Mouse (Mus musculus) spleen, postnatal 10 days (tissue): Measurements from ENCODE around the gene Usp4.
"Not testable (repeated sequence)": the region's sequence is repeated elsewhere in the genome, so short reads cannot be mapped to it uniquely, and the experiment has no call there.

Experiments
- DNase-seq, 2 experiments: peaks; one replicate each; pipeline ENCODE4 v3.0.0; 2021 to 2022; ENCODE audit warnings: low spot score in 2 of 2

The Usp4 gene

GRCm38 (mm10) chr9:108347540-108348289 lies at the start of gene Usp4:
Usp4 (plus strand) TSS chr9:108347853.
- peak; percentile 86 to 94 for DNase-seq

- no peak for DNase-seq
Observed at GRCm38 (mm10) chr9:108301853-108302252, 45.8 kb upstream of the Usp4 start.

DNA sequence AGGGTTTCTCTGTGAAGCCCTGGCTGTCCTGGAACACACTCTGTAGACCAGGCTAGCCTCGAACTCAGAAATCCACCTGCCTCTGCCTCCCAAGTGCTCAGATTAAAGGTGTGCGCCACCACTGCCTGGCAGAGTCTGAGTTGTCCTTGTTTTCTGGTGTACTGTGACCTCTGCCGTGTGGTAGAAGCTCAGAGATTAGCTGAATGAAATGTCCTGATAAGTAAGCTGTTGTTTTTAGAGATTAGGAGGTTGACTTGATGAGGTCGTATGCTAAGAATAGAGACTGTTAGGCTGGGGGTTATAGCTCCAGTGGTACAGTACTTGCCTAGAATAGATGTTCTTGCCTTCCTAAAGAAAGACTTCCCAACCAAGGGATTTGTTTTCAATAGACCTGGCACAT lies 42.9 kb upstream of the Usp4 start:
- DNase-seq, result no peak

- DNase-seq, result peak; percentile 41 to 42
Observed at GRCm38 (mm10) chr9:108305170-108305569, 42.5 kb upstream of the Usp4 start.

DNA sequence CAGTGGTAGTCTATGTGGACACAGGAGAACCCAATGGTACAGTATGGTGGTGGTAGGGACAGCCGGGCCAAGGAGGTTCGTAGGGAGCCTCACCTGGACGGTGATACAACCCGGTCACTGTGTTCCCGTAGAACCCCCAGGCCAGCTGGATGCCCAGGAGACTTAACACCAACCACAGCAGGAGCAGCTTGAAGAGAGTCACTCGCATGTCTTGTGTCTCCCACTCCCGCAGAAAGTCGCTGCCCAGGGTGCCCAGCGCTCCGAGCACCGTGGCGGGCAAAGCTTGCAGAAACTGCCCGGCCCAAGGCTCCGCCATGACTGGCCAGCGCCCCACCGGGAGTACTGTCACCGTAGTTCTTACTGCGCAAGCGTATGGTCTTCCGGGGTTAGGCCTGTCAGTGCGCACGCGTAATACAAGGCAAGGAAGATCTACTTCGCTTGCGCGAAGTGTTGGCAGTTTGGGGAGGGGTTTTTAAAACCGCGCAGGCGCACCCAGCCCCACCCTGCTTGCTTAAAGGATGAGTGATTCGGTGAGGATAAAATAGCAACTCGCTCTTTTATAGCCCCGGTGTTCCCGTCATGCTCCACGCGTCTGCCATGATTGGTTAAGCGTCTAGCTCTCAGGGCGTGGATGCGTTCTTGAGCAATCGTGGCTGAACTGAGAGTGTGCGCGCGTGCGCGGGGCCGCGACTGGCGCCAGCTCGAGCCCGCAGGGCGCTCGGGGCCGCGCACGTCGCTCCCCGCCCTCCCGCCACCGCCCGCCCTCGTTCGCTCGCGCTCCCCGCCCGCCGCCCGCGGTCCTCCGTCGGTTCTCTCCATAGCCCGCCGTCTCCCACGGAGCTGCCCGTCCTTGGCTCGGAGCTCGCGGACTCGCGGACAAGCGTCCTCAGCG lies 41.8 kb upstream of the Usp4 start, which contains the start of the genes Rhoa and Tcta:
Gene Rhoa (plus strand): TSS at position 501 of the 892 bp plus-strand sequence.
Gene Tcta (minus strand): TSS at position 532 of the 892 bp plus-strand sequence.
- DNase-seq, result peak; percentile 96 to 97

DNA sequence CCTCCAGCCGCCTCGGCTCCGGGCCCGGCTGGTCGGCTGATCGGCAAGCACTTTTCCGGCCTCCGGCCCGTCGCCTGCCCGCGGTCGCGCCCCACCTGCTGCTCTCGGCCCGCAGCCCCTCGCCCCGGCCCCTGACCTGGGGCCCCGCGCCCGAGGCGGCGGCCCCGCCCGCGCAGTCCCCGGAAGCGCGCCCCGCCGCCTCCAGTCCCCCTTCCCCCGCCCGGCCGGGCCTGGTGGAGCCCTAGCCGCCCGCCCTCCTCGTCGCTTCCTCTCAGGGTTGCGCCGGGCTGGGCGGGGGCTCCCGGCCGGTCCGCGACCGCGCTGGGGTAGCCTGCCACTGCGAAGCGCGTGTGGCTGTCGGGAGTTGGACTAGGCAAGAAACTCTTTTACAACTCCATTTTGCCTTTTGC lies 41.1 kb upstream of the Usp4 start:
- DNase-seq, result peak; percentile 89 to 91

- DNase-seq, result no peak
Observed at GRCm38 (mm10) chr9:108307021-108307807, 40.4 kb upstream of the Usp4 start.

GRCm38 (mm10) chr9:108308141-108308540 lies 39.5 kb upstream of the Usp4 start:
- no peak for DNase-seq

DNA sequence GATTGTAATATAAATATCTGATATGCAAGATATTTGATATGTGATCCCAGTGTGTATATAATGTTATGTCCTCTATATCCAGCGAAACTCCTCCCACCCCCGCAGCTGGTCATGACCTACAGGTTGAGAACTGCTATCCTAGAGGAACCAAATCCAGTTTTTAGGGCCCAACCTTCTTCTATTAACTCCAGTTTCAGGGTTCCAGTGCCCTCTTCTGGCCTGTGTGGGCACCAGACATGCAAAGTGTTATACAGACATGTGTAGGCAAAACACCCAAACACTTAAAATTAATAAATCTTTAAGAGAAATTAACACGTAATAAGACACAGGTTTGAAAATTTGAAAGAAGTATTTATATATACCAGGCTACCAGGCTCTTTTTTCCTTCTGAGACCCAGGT lies 30.1 kb upstream of the Usp4 start:
- peak in 1 of 2 experiments; percentile 45 for DNase-seq

GRCm38 (mm10) chr9:108318462-108318861 lies 29.2 kb upstream of the Usp4 start:
- no peak for DNase-seq

- DNase-seq, result not testable (repeated sequence)
Observed at GRCm38 (mm10) chr9:108322054-108322453, 25.6 kb upstream of the Usp4 start.

GRCm38 (mm10) chr9:108324784-108325183 lies 22.9 kb upstream of the Usp4 start:
- DNase-seq, result no peak

DNA sequence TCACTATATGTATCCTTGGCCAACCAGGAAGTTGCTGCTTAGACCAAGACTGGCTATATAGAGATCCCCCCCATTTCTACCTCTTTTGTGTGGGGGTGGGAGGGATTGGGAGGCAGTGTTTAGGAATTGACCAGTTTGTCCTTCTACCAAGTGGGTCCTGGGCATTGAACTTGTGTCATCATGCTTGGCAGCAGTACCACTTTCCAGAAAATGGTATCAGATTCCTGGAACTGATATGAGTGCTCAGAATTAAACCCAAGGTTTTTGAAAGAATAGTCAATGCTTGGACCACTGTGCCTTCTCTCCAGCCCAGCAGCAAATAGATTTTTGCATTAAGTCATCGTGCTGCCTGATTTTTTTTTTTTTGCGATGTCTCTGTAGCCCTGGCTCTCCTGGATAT lies 21.8 kb upstream of the Usp4 start:
- no peak for DNase-seq

GRCm38 (mm10) chr9:108337848-108338550 lies 9.7 kb upstream of the Usp4 start:
- peak in 1 of 2 experiments; percentile 48 for DNase-seq

DNA sequence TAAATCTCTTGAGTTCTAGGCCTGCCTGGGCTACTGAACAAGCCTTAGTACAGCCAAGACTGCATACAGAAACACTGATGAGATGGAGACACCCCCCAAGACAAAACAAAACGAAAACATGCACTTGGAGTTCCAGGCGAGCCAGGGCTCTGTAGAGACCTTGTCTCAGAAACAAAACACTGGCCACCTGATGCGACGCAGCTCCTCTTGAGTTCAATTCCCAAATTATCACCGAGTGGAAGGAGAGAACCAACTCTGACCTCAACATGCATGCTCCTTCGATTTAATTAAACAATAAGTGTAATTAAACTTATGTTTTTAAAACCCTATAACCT lies 9.1 kb upstream of the Usp4 start:
- peak; percentile 45 to 47 for DNase-seq

DNA sequence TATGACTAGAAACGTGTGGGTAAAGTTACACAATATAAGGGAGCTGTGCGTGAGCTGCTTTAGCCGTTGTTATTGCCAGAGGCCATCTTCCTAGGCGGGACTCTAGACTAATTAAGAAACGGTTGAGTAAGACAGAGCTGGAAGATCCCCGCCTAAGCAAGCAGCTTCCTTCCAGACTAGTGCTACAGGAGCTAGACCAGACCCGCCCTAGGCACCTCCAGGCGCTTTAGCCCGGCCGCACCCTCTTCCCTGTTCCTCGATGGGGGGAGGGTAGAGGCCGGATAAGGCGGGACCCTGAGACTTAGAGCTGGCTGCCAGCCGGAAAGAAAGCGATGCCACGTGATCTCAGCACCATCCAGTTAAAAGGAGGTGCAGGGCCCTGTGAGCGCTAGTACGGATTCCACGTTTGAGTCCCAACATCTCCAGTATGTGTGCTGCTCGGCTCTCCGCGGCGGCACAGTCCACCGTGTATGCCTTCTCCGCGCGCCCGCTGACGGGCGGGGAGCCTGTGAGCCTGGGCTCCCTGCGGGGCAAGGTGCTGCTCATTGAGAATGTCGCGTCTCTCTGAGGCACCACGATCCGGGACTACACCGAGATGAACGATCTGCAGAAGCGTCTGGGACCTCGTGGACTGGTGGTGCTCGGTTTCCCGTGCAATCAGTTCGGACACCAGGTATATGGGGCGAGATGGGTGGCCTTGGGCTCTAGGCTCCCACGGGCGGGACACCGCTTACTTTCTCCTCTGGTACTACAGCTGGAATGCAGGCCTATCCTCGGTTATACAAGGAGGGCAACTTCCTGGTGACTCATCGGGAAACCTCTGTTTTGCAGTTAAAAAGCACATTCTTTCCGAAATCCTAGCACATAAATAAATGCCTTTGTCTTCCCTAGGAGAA lies 8.5 kb upstream of the Usp4 start, which contains the start of gene Gpx1:
Gene Gpx1 (plus strand): TSS at position 18 of the 896 bp plus-strand sequence.
- peak; percentile 89 to 94 for DNase-seq

- peak in 1 of 2 experiments; percentile 66 for DNase-seq
Observed at GRCm38 (mm10) chr9:108339886-108340257, 7.8 kb upstream of the Usp4 start.

GRCm38 (mm10) chr9:108340258-108341138 lies 7.2 kb upstream of the Usp4 start:
- DNase-seq, result peak; percentile 65 to 68

- peak in 1 of 2 experiments; percentile 50 for DNase-seq
Observed at GRCm38 (mm10) chr9:108341139-108341475, 6.5 kb upstream of the Usp4 start.
